Mouse (Mus musculus) liver, embryonic 14.5 days (tissue): Measurements from ENCODE around the gene Otop3.

Experiments
- CTCF ChIP-seq: IDR thresholded peaks from 2 replicates; pipeline ENCODE4 v1.5.1; 2016; ENCODE audit warnings: antibody characterized with exemption, low read depth, control low read depth
- EP300 ChIP-seq: IDR thresholded peaks from 2 replicates; pipeline ENCODE4 v1.6.1; 2016; ENCODE audit warnings: antibody characterized with exemption, low read depth

- no peak for TF ChIP-seq CTCF
- TF ChIP-seq EP300 = no peak
Measured at GRCm38 (mm10) chr11:115382891-115383290, 48.4 kb downstream of the Otop3 start.
